Mouse (Mus musculus) C2C12 (cell line): ENCODE results near the gene Togaram1.

ENCODE experiments used
- CEBPB ChIP-seq: IDR thresholded peaks from one replicate; pipeline ENCODE4 v1.6.1; 2011; ENCODE audit warnings: low read depth, mild to moderate bottlenecking, control low read depth, moderate library complexity
- CTCF ChIP-seq: IDR thresholded peaks from one replicate; pipeline ENCODE4 v1.5.1; 2011; ENCODE audit not compliant: control insufficient read depth, insufficient read depth, insufficient read length
- MAX ChIP-seq: IDR thresholded peaks from one replicate; pipeline ENCODE4 v1.6.1; 2011; ENCODE audit warnings: mild to moderate bottlenecking, control low read depth
- MYOD1 ChIP-seq: IDR thresholded peaks from one replicate; pipeline ENCODE4 v1.6.1; 2011; ENCODE audit warnings: low read depth; ENCODE audit not compliant: control insufficient read depth, insufficient read length
- MYOG ChIP-seq: IDR thresholded peaks from one replicate; pipeline ENCODE4 v1.6.1; 2011; ENCODE audit not compliant: control insufficient read depth, insufficient read length; ENCODE audit errors: extremely low read depth
- USF1 ChIP-seq: IDR thresholded peaks from one replicate; pipeline ENCODE4 v1.6.1; 2011; ENCODE audit warnings: low read depth, mild to moderate bottlenecking, control low read depth, moderate library complexity

DNA sequence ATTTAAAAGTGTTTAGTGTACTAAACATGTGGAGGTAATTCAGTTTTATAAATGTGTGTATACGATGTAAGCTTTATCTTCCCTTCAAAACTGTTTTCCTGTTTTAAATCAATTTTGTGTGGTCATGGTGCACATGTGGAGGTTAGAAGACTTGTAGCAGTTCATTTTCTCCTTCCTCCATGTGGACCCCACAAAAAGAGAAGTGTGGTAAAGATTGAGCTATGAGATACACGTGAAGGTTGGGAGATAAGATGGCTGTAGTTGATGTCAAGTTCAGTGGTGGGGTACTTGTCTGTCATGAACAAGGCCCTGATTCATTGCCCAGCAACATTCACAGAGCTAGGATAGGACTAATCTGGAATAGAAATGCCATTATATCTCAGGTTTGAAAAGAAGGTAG, 92.6 kb downstream of the Togaram1 start:
- no peak for TF ChIP-seq USF1
- no peak for TF ChIP-seq CTCF
- no peak for TF ChIP-seq MAX
- TF ChIP-seq MYOG = no peak
- TF ChIP-seq CEBPB = no peak
- TF ChIP-seq MYOD1 = no peak
